Mouse (Mus musculus) intestine, postnatal 0 days (tissue): ENCODE measurements around the gene Map3k14. TPM values are rescaled to one million over a fixed set of nuclear protein-coding genes. Genes with fewer than 3 reads are reported as not detected.

Experiments used
- ATAC-seq: fragments of 200-750 bp; cut with Nextera tagmentation; 2 replicates; pipeline ENCODE4 v1.8.0; 2017; ENCODE audit warnings: mild to moderate bottlenecking, moderate TSS enrichment, moderate library complexity
- H3K27ac ChIP-seq: fragments of 300-500 bp; sonication (generic); 2 replicates; pipeline ENCODE4 v1.5.1; 2014; ENCODE audit warnings: mild to moderate bottlenecking, low read depth, low read length, moderate library complexity
- H3K27me3 ChIP-seq: fragments of 300-500 bp; sonication (generic); replicated peaks from 2 replicates; pipeline ENCODE4 v1.6.1; 2014; ENCODE audit warnings: low read length, mixed read lengths; ENCODE audit not compliant: control insufficient read depth, insufficient read depth
- H3K36me3 ChIP-seq: fragments of 300-500 bp; sonication (generic); 2 replicates; pipeline ENCODE4 v1.6.1; 2014; ENCODE audit warnings: mild to moderate bottlenecking, moderate library complexity; ENCODE audit not compliant: control insufficient read depth, insufficient read depth
- H3K4me1 ChIP-seq: fragments of 300-500 bp; sonication (generic); replicated peaks from 2 replicates; pipeline ENCODE4 v1.6.1; 2014; ENCODE audit warnings: antibody characterized with exemption, low read length, mixed read lengths; ENCODE audit not compliant: control insufficient read depth, insufficient read depth
- H3K4me2 ChIP-seq: fragments of 300-500 bp; sonication (generic); replicated peaks from 2 replicates; pipeline ENCODE4 v1.6.1; 2014; ENCODE audit warnings: low read depth, mild to moderate bottlenecking, moderate library complexity
- H3K4me3 ChIP-seq: fragments of 300-500 bp; sonication (generic); 2 replicates; pipeline ENCODE4 v1.5.1; 2014; ENCODE audit warnings: low read depth, low read length
- H3K9ac ChIP-seq: fragments of 300-500 bp; sonication (generic); 2 replicates; pipeline ENCODE4 v1.6.1; 2014; ENCODE audit warnings: mild to moderate bottlenecking, low read depth, low read length
- H3K9me3 ChIP-seq: fragments of 300-500 bp; sonication (generic); 2 replicates; pipeline ENCODE4 v1.6.1; 2016; ENCODE audit warnings: mixed run types; ENCODE audit not compliant: control insufficient read depth
- CTCF ChIP-seq: sonication (generic); IDR thresholded peaks from 2 replicates; pipeline ENCODE4 v1.5.1; 2016; ENCODE audit warnings: low read depth, mild to moderate bottlenecking, control low read depth, antibody characterized with exemption, moderate library complexity
- WGBS: fragments of 180-500 bp; shearing (Covaris S2); extraction: QIAGEN DNeasy Blood & Tissue Kit; methylation state at CpG from one replicate; pipeline ENCODE4 v1.1.7; 2014; 5-methylcytosine and 5-hydroxymethylcytosine counted together
- polyA plus RNA-seq: library from polyadenylated mRNA; unstranded; fragments of >200 nt; fragmentation: Nextera tagmentation; extraction: Ambion mirVana; gene quantifications from 2 replicates; pipeline ENCODE4 v1.2.1, GENCODE M21; 2015

Gene Map3k14
- 1.6 TPM in 2 replicates for polyA plus RNA-seq

DNA sequence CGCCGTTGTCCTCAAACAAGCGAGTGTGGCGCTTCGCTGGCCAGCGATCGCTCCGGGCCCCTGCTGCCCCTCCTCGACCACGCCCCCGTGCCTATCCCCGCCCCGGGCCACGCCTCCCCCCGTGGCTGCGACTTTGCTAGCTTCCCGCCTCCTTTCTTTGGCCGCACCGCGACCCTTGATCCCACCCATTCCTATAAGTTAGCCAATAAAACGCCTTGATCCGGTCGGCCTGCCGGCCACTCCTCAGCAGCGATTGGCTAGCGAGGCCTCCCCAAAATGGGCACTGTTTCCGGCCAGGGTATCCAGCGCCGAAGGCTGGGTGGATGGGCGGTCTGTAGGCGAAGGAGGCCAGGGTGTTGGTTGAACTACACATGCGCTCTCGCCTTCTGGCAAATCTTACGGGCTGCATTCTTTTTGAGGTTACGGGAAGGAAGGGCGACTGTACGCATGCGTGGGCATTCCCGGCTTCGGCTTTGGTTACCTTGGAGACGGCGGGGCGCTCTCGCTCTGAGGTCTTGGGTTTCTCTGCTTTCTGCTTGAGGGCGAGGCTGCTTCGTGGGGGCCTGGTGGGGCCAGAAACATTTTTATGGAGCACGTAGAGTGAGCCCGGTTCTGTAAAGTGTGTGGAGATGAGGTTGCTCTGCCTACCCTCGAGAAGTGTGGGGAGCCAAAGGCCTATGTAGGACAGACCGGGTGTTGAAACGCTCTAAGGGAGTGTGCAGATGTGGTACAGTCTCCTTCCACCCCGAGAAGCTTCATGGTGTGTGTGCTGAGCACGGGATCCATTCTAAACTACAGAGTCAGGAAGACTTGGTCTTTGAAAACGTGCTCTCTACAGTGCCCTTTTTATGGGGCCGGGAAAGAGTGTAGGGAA lies at the start of gene Map3k14:
Gene Map3k14, minus strand, starts transcription at position 127 of the 874 bp plus-strand sequence.
- WGBS = under 1% methylated on average over 55 of the region's 55 CpGs
- no peak for TF ChIP-seq CTCF
- H3K9me3 ChIP-seq = no peaks in the 10 kb centered on the region

DNA sequence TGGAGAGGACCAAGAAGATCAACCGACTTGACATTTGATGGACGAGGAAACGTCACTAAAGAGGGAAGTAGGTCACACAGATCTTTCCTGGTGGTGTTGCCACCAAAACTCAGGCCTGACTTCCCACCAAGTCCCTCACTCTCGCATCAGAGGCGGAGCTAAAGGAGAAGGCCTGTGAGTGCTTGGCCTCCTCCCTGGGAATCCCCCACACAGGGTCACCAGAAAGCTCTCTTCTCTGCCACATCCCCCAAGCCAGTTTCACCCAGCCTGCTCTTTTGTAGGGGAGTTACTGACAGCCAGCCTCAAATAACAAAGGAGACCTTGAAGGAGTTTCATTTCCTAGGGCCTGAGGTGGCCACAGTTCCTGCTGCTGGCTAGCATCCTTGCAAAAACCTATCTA lies 48.1 kb upstream of the Map3k14 start:
- Histone ChIP-seq H3K27me3 (no peaks in the 10 kb centered on the region), H3K27ac (no peak overlapping the region), H3K36me3 (no peaks in the 10 kb centered on the region), H3K9me3 (no peaks in the 10 kb centered on the region), H3K4me1 (no peaks in the 10 kb centered on the region), H3K4me3 (no peak overlapping the region), H3K9ac (no peak overlapping the region), H3K4me2 (no peak overlapping the region)
- WGBS = 70% methylated on average over 5 of the region's 5 CpGs
- ATAC-seq = no peak
- no peak for TF ChIP-seq CTCF

More for the DNA sequence above, at the start of gene Map3k14:
- Histone ChIP-seq H3K9ac (peak within 1 kb of the TSS; percentile 75), H3K4me3 (peak within 1 kb of the TSS; percentile 70), H3K36me3 (no peaks in the 10 kb centered on the region), H3K27ac (peak within 1 kb of the TSS; percentile 73), H3K4me2 (peak within 1 kb of the TSS; percentile 91), H3K27me3 (no peaks in the 10 kb centered on the region), H3K4me1 (peaks cover 8% of the 10 kb centered on the region; the same call in 1 of the 2 replicates)
- ATAC-seq = peak; percentile 99

GRCm38 (mm10) chr11:103314736-103315374 lies 47.6 kb upstream of the Map3k14 start:
- Histone ChIP-seq H3K9ac (no peak overlapping the region), H3K36me3 (no peaks in the 10 kb centered on the region), H3K27me3 (no peaks in the 10 kb centered on the region), H3K4me1 (no peaks in the 10 kb centered on the region), H3K27ac (no peak overlapping the region), H3K9me3 (no peaks in the 10 kb centered on the region), H3K4me3 (no peak overlapping the region), H3K4me2 (no peak overlapping the region)
- 0 out of 2 replicates have a peak, but pooled peaks have one; percentile 23 for ATAC-seq
- TF ChIP-seq CTCF = no peak
- 49% methylated on average over 10 of the region's 10 CpGs for WGBS

DNA sequence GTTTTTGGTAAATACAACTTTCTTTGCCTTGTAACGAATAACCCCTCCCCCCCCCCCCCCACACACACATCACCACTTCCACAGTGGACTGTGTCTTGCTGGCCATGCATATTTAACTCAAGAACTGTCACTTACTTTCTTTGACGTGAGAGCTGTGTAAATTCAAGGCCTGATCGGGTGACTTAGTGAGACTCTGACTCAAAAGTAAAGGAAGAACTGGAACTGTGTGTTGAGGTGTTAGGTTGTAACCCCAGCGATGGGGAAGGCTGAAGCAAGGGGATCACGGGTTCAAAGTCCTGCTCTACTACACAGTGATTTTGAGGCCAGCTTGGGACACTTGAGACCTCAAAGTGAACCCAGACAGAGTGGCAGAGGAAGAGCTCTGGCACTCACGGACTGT lies 46.3 kb upstream of the Map3k14 start:
- Histone ChIP-seq H3K36me3 (no peaks in the 10 kb centered on the region), H3K27me3 (no peaks in the 10 kb centered on the region), H3K4me3 (no peak overlapping the region), H3K4me1 (no peaks in the 10 kb centered on the region), H3K9ac (no peak overlapping the region), H3K4me2 (no peak overlapping the region), H3K9me3 (no peaks in the 10 kb centered on the region), H3K27ac (no peak overlapping the region)
- 55% methylated on average over 6 of the region's 6 CpGs for WGBS
- TF ChIP-seq CTCF = no peak
- no peak for ATAC-seq

DNA sequence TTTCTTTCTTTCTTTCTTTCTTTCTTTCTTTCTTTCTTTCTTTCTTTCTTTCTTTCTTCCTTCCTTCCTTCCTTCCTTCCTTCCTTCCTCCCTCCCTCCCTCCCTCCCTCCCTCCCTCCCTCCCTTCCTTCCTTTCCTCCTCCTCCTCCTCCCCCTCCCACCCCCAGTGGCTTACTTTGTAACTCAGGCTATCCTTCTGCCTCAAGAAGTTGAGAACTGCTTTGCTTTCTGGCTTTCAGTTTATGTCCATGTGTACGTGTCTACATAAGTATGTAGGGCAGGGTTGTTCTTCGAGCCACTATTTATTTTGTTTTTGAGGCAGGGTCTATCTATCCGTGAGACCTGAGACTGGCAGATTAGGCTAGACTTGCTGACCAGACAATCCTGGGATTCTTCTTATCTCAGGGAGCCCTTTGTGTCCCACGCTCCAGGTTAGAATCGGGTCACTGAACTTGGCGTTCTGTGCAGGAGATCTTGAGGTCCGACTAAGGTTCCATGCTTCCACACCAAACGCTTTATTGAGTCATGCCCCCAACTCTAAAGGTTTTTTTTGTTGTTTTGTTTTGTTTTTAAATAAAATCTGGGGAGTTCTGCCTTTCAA lies 45.5 kb upstream of the Map3k14 start:
- WGBS = 55% methylated on average over 8 of the region's 8 CpGs
- Histone ChIP-seq H3K36me3 (no peaks in the 10 kb centered on the region), H3K27me3 (no peaks in the 10 kb centered on the region), H3K27ac (no peak overlapping the region), H3K4me2 (no peak overlapping the region), H3K9ac (no peak overlapping the region), H3K4me1 (no peaks in the 10 kb centered on the region), H3K9me3 (no peaks in the 10 kb centered on the region), H3K4me3 (no peak overlapping the region)
- ATAC-seq = no peak
- no peak for TF ChIP-seq CTCF
